In the genomic region with DNA sequence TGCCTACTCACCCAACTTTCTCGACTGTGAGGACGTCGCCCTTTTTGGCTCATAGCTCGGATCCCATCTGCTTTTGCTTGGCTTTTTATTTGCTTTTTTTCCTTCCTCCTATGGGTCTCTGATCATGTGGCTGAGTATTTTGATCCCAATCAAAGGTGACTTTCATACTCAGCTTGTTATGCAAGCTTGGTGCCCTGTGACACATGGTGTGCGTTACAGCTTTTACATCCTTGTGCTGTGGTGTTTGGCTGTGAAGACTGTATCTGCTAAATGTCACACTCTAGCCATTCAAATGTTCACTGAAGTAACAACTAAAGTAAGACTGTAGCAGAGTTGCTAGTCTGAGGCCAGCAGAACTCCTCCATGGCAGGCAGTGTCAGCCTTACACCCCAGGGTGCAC, we compare ENCODE assay signal across 16 mouse cellular contexts.
DNase-seq lines count a peak whose midpoint lies in the region; ATAC-seq and TF ChIP-seq lines count a peak whose summit lies in the region.
"Had no signal": no experiment of that assay in that cellular context is flagged by ENCODE, and none has a peak within 500 bp of the region (broad histone marks: within the 10 kb centered on the region; RNA-seq: fewer than 3 reads in every experiment).

No protein-coding gene starts in this region.

- peak; percentile 32; the same call in 1 of the 2 replicates for ATAC-seq in frontal cortex, adult (ENCODE audit: low TSS enrichment)
- no peak for ATAC-seq in midbrain, postnatal 0 days (ENCODE audit: low FRiP score)
- ATAC-seq: intestine, embryonic 16.5 days; midbrain, embryonic 13.5 days had no signal

- H3K4me1 ChIP-seq in midbrain, postnatal 0 days (ENCODE audit: insufficient read depth, low read length) = 0 out of 2 replicates have a peak, but pooled peaks cover 2% of the 10 kb centered on the region
- H3K4me1 ChIP-seq in midbrain, embryonic 10.5 days = no peaks in the 10 kb centered on the region
- H3K4me1 ChIP-seq: hindbrain, embryonic 10.5 days had no signal

- H3K4me3 ChIP-seq in midbrain, postnatal 0 days (ENCODE audit: low read depth, low read length) = no peak overlapping the region
- H3K4me3 ChIP-seq in midbrain, embryonic 10.5 days = no peak overlapping the region
- H3K4me3 ChIP-seq: hindbrain, embryonic 10.5 days; midbrain, embryonic 13.5 days had no signal

- no peaks in the 10 kb centered on the region for H3K27me3 ChIP-seq in midbrain, postnatal 0 days (ENCODE audit: insufficient read depth, low read length)
- peaks cover 27% of the 10 kb centered on the region for H3K27me3 ChIP-seq in midbrain, embryonic 10.5 days (ENCODE audit: low read depth, poor library complexity, severe bottlenecking)

- H3K36me3 ChIP-seq in midbrain, postnatal 0 days (ENCODE audit: insufficient read depth, low read length) = no peaks in the 10 kb centered on the region
- H3K36me3 ChIP-seq in midbrain, embryonic 10.5 days = no peaks in the 10 kb centered on the region
- H3K36me3 ChIP-seq: G1E; hindbrain, embryonic 10.5 days; midbrain, embryonic 13.5 days had no signal

- H3K9ac ChIP-seq in midbrain, postnatal 0 days (replicated peaks; ENCODE audit: low read length, poor library complexity, severe bottlenecking) = no peak overlapping the region
- H3K9ac ChIP-seq: liver, embryonic 14.5 days had no signal

- WGBS in midbrain, postnatal 0 days = 60% methylated on average over 5 of the region's 5 CpGs
- WGBS in midbrain, embryonic 10.5 days = 90% methylated on average over 5 of the region's 5 CpGs

- no peak overlapping the region for H3K27ac ChIP-seq in midbrain, postnatal 0 days (ENCODE audit: low read depth, low read length)
- no peak overlapping the region for H3K27ac ChIP-seq in midbrain, embryonic 10.5 days (replicated peaks)
- H3K27ac ChIP-seq: hindbrain, embryonic 10.5 days; liver, embryonic 14.5 days; midbrain, embryonic 13.5 days had no signal

- no peaks in the 10 kb centered on the region for H3K9me3 ChIP-seq in midbrain, postnatal 0 days (ENCODE audit: low read length)
- H3K9me3 ChIP-seq in midbrain, embryonic 10.5 days (replicated peaks) = no peaks in the 10 kb centered on the region
- H3K9me3 ChIP-seq: G1E; hindbrain, embryonic 10.5 days; midbrain, embryonic 13.5 days had no signal

- no peak for TF ChIP-seq CTCF in midbrain, postnatal 0 days (IDR thresholded peaks at IDR 0.05)

- DNase-seq in frontal cortex, postnatal 14 days (ENCODE audit: low spot score in 2 of 2) = no peak
- DNase-seq in kidney, adult 11 months = peak; percentile 47
- no peak for DNase-seq in kidney, postnatal 14 days
- peak; percentile 54 for DNase-seq in midbrain, postnatal 0 days (ENCODE audit: low spot score)
- DNase-seq in midbrain, embryonic 10.5 days (ENCODE audit: low spot score) = no peak
- DNase-seq in embryo, embryonic 10.5 days (ENCODE audit: low spot score) = no peak
- no peak for DNase-seq in cerebellum, postnatal 14 days
- DNase-seq: cerebellum, adult 9-11 months; lung, postnatal 36 days; thymus, postnatal 36 days had no signal

- H3K4me2 ChIP-seq in midbrain, postnatal 0 days (ENCODE audit: low read depth, low read length, poor library complexity, severe bottlenecking) = no peak overlapping the region
- H3K4me2 ChIP-seq: midbrain, embryonic 13.5 days had no signal

Comparison
In these comparisons a context has a peak if more than half of its experiments do, and no peak if none do; other contexts are left out.
1. DNase-seq: peak in kidney, adult 11 months (single experiment) and midbrain, postnatal 0 days (single experiment); none in frontal cortex, postnatal 14 days (0 of 2), kidney, postnatal 14 days (single experiment), midbrain, embryonic 10.5 days (single experiment), embryo, embryonic 10.5 days (single experiment) and cerebellum, postnatal 14 days (0 of 2).